Mouse (Mus musculus) brown adipose tissue, adult 24 weeks (tissue): ENCODE data around the gene Fam178b. TPM values are rescaled to one million over a fixed set of nuclear protein-coding genes. Genes with fewer than 3 reads are reported as not detected.
"Not testable (repeated sequence)": the region's sequence is repeated elsewhere in the genome, so short reads cannot be mapped to it uniquely, and the experiment has no call there.

ENCODE experiments used
- H3K27ac ChIP-seq: fragments of 200-500 bp; replicated peaks from 2 replicates; pipeline ENCODE4 v1.5.1; 2012; ENCODE audit warnings: low read depth, mild to moderate bottlenecking, low read length
- H3K4me1 ChIP-seq: fragments of 200-500 bp; 2 replicates; pipeline ENCODE4 v1.6.1; 2012; ENCODE audit warnings: low read length, mixed read lengths; ENCODE audit not compliant: control insufficient read depth, insufficient read depth, insufficient read length
- H3K4me3 ChIP-seq: fragments of 200-500 bp; 2 replicates; pipeline ENCODE4 v1.5.1; 2012; ENCODE audit warnings: low read depth, mild to moderate bottlenecking, low read length, moderate library complexity; ENCODE audit not compliant: insufficient read depth
- polyA plus RNA-seq: library from polyadenylated mRNA; stranded (reverse); fragments of >200 nt; gene quantifications from 2 replicates; pipeline ENCODE4 v1.2.4, GENCODE M21; 2012; ENCODE audit not compliant: missing spikeins, insufficient read depth, insufficient read length

Fam178b gene
- polyA plus RNA-seq, 1 experiment, result not detected

DNA sequence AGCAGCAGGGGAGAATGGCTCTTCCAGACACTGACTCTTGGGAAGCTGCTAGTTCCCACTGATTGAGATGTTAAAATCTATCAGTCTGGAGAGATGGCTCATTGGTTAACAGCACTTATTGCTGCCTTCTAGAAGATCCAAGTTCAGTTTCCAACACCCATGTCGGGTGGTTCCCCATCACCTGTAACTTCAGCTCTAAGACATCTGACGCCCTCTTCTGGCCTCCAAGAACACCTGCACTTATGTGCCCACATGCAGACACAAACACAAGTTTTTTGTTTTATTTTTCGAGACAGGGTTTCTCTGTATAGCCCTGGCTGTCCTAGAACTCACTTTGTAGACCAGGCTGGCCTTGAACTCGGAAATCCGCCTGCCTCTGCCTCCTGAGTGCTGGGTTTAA, 67.0 kb downstream of the Fam178b start:
- H3K27ac ChIP-seq, H3K4me3 ChIP-seq: not testable (repeated sequence)
- H3K4me1 ChIP-seq, result peaks cover 18% of the 10 kb centered on the region

DNA sequence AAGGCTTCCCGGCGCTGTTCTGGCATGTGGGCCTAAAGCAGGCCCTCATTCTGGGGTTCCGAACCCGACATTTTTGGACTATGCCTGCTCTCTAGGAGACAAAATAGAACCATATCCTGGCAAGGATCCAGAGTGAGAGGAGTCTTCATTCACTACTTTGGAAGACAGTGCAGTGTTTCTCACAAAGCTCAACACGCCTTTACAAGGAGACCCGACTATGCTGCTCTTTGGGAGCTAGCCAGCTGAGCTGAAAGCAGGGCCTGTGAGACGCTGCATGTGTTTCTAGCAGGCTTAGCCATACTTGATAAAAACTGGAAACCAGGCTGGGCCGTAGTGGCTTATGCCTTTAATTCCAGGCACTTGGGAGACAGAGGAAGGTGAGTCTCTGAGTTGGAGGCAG, 67.8 kb downstream of the Fam178b start:
- H3K27ac ChIP-seq, result no peak overlapping the region
- peaks cover 19% of the 10 kb centered on the region for H3K4me1 ChIP-seq
- no peak overlapping the region for H3K4me3 ChIP-seq

DNA sequence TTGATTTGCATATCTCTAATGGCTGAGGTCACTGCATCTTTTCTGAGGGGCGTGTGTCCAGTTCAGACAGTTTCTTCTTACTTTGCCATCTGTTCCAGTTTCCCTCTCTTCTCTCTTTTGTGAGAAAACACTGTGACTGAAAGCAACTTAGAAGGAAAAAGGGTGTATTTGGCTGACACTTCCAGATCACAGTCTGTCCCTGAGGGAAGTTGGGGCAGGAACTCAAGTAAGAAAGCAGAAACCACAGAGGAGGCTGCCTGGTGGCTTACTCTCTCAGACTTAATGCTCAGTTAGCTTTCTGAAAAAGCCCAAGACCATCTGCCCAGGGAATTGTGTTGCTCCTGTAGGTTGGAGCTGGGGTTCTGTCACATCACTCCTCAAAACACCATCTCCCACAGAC, 68.4 kb downstream of the Fam178b start:
- no peak overlapping the region for H3K4me3 ChIP-seq
- no peak overlapping the region for H3K27ac ChIP-seq
- H3K4me1 ChIP-seq, result peaks cover 19% of the 10 kb centered on the region

DNA sequence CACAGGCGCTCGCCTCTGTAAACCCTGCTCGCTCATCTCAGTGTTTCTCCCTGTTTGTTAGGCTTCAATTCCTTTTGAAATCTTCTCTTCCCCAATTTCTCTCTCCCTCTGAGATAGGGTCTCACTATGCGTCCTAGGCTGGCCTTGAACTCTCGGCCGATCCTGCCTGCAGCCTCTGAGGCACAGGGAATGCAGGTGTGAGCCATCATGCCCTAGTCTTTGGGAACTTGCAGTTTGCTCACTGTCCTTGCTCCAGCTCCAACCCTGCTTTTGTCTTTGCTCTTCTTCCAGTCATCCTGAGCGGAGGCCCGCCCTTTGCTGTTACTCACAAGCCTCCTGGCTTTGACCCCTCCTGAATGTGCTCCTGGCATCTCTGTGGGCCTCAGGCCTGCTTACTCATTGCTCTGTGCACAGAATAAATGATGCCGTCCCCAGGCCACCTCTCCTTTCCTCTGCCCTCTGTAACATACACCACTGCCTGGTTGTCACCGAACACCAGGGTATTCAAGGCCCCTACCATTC, 69.5 kb downstream of the Fam178b start:
- H3K27ac ChIP-seq, result peak overlapping the region; percentile 20; the same call in 1 of the 2 replicates
- no peak overlapping the region for H3K4me3 ChIP-seq
- peaks cover 19% of the 10 kb centered on the region for H3K4me1 ChIP-seq

DNA sequence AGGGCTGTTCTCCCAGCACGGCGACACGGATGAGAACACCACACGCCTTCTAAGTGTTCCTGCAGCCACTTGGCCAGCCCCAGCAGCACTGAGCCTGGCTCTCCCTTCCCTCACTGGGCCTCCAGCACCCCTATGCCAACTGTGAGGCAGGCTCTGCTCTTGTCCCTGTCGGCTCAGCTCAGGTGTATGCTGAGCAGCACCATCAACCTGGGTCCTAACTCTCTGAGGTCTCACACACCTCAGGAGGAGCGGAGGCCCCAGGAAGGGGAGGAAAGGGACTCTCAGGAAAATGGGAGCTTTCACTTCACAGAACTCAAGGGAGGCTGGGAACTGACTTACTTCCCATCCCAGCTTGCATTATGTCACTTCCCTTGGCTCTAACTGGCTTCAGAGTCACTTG, 70.6 kb downstream of the Fam178b start:
- H3K4me1 ChIP-seq, result peaks cover 14% of the 10 kb centered on the region
- no peak overlapping the region for H3K4me3 ChIP-seq
- peak overlapping the region; percentile 98 for H3K27ac ChIP-seq

DNA sequence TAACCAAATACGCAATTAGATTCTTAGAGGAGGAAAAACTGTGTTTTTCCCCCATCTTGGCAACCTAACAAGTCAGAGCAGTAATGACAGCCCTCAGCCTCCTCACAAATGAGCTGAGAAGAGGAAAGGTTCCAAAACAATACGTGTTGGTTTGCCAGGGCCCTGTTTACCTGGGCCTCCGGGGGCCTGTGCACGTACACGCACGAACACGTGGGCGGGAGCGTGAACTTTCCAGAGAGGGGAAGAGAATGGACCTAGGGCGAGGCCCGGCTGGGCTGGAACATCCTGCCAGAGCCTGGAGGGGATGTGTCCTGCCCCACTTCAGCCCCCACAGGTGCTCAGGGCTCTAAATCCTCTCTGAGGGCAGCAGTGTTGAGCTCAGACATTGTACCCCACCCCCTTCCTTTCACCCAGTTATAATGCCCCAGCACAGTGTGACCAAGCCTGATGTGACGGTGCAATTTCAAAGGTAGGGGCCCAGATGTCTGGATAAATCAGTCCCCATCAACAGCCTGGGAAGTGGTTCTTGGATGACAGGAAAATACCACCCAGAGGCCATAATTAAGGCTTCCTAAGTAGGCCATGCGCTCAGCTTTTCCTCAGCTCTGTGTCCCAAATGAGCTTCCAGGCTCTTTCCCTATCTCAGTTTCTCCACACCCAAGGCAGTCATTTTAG, 71.4 kb downstream of the Fam178b start:
- Histone ChIP-seq H3K4me3 (no peak overlapping the region), H3K27ac (peak overlapping the region; percentile 98), H3K4me1 (peaks cover 14% of the 10 kb centered on the region)

DNA sequence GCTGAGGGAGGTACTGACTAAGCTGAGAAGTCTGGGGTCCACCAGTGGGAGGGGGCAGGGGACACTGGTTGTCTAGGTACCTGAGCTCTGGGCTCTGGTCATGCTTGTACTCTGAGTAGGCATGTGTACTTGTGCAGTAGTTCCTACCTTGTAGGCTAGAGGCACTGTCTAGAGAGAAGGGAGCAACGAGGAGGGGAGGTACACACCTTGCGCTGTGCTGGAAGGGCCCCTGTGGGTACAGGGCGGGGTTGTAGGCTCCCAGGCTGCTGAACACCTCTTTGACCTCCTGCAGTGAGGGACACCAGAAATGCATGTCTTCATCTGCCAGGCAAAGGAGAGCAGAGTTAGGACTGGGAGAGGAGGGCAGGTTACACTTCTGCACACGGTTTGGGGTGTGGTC, 74.8 kb downstream of the Fam178b start:
- Histone ChIP-seq H3K4me3 (no peak overlapping the region), H3K4me1 (peaks cover 13% of the 10 kb centered on the region)

DNA sequence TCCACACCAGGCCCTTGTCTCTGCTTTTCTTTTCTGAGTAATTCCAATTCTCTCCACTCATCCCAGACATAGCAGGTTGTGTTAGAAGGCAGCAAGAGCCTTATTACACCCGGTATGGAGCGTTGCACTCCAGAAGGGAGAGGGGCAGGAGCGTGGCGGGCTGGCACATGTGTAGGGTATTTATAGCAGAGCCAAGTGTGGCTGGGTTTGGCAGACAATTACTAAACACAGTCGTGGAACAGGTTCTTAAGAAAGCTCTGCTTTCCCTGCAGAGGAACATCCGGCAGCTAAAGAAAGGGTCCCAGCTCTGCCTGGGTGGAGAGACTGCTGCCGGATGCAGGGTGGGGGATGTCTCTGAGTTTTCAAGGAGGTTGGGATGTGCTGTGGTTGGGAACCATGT, 76.0 kb downstream of the Fam178b start:
- no peak overlapping the region for H3K27ac ChIP-seq
- H3K4me1 ChIP-seq, result peaks cover 8% of the 10 kb centered on the region; the same call in 1 of the 2 replicates
- no peak overlapping the region for H3K4me3 ChIP-seq

More for the DNA sequence above, 74.8 kb downstream of the Fam178b start:
- no peak overlapping the region for H3K27ac ChIP-seq

DNA sequence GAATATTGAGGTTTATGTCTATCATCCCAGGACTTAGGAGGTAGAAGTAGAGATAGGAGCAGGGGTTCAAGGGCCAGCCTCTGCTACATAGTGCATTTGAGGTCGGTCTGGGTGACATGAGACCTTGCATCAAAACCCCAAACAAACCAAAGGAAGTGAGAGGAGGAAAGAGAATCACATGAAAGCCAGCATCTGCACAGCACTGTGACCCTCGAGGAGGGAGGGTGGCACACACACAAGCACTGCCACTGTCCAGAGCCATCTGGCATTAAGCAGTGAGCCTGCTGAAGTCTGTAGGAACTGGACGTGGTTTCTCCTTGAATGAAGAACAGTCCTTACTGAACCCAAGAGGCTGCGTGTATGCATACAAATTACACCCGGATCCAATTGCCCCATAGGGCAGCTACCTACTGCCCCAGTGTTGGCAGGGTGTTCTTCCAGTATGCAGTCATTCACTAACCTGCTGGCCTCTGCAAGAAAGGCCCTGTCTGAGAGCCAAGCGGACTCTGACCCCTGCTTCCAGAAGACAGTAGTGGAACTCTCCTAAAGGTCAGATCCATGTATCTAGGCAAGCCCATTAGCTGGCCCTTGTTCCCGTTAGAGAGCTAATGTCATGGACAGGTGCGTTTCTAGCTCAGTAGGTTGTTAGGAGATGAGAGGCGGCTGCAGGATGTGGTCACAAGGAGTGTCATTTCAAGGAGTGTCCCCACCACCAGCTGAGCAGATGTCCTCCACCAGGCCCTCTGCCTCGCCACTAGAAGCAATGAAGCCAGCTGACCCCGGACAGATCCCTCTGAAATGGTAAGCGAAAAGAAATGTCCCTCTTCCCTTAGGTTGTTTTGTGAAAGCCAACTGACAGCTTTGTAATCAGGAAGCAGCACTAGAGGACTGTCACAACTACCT, 78.5 kb downstream of the Fam178b start:
- Histone ChIP-seq H3K27ac (no peak overlapping the region), H3K4me3 (no peak overlapping the region), H3K4me1 (peaks cover 3% of the 10 kb centered on the region; the same call in 1 of the 2 replicates)

DNA sequence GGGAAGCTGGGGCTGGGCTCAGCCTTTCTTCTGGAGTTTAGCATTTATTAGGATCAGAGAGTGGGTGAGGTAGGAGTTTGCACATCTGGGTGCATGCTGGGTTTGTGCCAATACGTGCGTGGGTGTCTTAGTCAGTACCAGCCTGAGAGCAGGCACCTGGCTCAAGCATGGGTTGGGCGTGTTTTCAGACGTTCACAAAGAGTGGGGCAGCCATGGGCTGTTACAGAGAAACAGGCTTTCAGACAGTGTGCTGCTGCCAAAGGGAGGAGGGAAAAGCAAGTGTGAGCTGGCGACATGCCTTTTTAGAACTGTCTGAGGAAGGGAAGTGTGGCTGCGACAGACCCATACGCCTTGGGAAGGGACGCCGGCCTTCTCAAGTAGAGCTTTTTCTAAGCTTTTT, 79.6 kb downstream of the Fam178b start:
- H3K27ac ChIP-seq, result no peak overlapping the region
- H3K4me3 ChIP-seq, result no peak overlapping the region
- peaks cover 3% of the 10 kb centered on the region; the same call in 1 of the 2 replicates for H3K4me1 ChIP-seq

DNA sequence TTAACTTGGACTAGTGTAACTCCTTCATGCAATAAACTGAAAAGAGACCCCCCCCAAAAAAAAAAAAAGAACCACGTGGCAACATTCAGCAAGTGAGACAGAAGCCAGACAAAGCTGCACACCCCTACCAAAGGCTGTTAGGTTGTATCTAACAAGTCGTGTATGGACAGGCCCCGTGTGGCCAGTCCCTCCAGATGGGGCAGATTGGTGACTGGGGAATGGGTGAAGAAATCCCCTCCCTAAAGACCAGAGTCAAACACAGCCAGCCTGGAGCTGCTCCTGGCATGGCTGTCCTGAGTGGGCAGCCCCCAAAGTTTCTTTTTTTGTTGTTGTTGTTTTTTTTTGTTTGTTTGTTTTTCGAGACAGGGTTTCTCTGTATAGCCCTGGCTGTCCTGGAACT, 80.7 kb downstream of the Fam178b start:
- no peak overlapping the region for H3K27ac ChIP-seq
- H3K4me3 ChIP-seq, result no peak overlapping the region
- H3K4me1 ChIP-seq, result peaks cover 3% of the 10 kb centered on the region; the same call in 1 of the 2 replicates

DNA sequence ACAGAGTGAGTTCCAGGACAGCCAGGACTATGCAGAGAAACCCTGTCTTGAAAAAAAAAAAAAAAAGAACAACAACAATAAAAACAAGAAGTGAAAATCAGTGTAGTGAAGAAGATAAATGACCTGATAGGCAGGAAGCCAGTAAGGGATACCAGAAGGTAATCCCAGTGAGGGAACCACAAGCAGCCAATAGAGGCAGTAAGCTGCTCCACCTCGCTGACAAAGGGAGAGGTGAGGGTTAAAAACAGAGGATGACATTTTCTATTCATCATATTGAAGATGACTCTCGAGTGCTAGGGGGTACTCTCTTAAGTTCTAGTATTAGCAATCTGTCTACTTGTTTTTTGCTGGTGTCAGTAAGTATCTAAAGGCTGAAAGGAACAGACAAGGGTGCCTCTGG, 84.6 kb downstream of the Fam178b start:
- Histone ChIP-seq H3K4me1 (peaks cover 8% of the 10 kb centered on the region), H3K27ac (no peak overlapping the region), H3K4me3 (no peak overlapping the region)

DNA sequence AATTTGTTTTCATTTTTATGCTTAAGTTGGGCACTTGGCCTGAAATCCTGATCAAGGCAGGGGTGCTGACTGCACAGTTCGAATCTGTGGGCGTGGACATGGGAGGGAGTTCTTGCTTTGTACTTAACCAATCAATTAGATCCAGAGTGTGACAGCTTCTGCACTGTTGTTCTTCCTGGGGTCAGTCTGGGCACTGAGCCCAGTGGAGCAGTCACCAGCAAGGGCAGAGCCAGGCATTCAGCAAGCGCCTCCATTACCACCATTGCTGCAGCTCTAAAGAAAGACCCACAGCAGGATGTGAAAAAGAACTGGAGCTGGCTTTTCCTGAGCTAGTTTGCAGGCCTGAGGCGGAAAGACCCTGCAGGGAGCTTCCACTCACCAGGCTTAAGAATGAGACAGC, 86.9 kb downstream of the Fam178b start:
- Histone ChIP-seq H3K4me1 (peaks cover 5% of the 10 kb centered on the region), H3K27ac (no peak overlapping the region), H3K4me3 (no peak overlapping the region)

DNA sequence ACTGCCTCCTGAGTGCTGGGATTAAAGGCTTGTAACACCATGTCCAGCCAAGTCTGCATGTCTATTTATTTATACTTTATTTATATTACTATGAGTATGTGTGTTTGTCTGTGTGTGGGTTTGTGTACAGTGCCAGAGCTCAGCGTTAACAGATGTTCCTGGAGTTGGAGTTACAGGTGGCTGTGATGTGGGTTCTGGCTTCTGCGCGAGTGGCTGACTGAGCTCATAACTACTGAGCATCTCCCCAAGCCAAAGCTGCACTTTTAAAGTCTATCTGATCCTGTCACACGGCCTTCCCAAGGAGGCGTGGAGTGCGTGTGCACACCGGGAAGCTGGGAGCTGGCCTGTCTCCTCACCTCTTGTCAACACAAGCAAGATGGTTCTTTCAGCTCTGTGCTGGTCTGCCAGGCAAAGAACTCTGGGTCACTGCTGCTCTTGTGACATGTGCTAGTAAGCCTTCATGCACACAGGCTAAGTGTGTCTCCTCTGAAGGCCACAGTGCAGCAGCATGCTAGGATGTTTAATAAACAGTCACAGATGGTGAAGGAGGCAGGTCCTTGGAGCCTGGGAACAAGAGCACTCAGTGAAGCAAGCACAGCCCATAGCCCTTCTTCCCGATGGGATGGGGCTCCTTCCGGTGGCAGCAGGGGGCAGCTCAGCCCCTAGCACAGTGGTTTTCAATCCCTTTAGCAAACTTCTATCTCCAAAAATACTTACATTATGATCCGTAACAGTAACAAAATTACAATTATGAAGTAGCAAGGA, 87.6 kb downstream of the Fam178b start:
- peaks cover 5% of the 10 kb centered on the region for H3K4me1 ChIP-seq
- H3K4me3 ChIP-seq, result no peak overlapping the region
- H3K27ac ChIP-seq, result 0 out of 2 replicates have a peak overlapping the region, but pooled peaks have one; percentile 16

DNA sequence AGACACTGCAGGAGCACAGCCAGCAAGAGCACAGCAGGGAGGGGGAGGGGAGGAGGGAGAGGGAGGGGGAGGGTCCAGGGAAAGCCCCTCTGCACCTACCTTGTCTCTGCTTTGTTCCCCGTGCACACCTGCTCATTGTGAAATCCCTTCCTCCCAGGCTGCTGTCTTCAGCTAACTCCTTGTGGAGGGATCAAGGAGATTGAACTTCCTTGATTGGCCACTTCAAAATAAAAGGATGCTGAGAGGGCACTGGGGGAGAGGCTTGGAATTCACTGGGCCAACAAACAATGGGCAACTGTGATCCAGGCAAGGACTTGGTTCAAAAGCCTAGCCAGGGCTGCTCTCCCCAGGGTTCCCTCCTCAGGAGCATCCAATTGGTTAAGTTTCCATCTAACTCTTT, 89.9 kb downstream of the Fam178b start:
- Histone ChIP-seq H3K4me3 (no peak overlapping the region), H3K27ac (no peak overlapping the region), H3K4me1 (peaks cover 21% of the 10 kb centered on the region)
